Mouse (Mus musculus): ENCODE results near the gene Ckap2l. TPM values are rescaled to one million over a fixed set of nuclear protein-coding genes. Genes with fewer than 3 reads are reported as not detected.

Gene Ckap2l
- polyA plus RNA-seq (2012; rRNA removed), result 10.2 and 11.6 TPM in 2 replicates

- H3K27ac ChIP-seq (ENCODE audit: control insufficient read depth, insufficient read depth, low read depth, low read length), result peak within 1 kb of the TSS; percentile 99
- H3K4me3 ChIP-seq (ENCODE audit: control insufficient read depth, low read depth, low read length), result peak within 1 kb of the TSS; percentile 99
- TF ChIP-seq POLR2A (IDR thresholded peaks at IDR 0.05; ENCODE audit: control insufficient read depth, low read depth, low read length) (peak; percentile 85), CTCF (IDR thresholded peaks at IDR 0.05; ENCODE audit: control insufficient read depth, insufficient read depth, insufficient replicate concordance, low read depth, low read length) (no peak)
- peaks cover 3% of the 10 kb centered on the region for H3K4me1 ChIP-seq (ENCODE audit: control insufficient read depth, insufficient read depth, low read length)
- H3K36me3 ChIP-seq (ENCODE audit: control insufficient read depth, insufficient read depth, low read length), result no peaks in the 10 kb centered on the region; the same call in 1 of the 2 replicates
- H3K27me3 ChIP-seq (ENCODE audit: control insufficient read depth, insufficient read depth, low read length), result no peaks in the 10 kb centered on the region
These were observed at the start of gene Ckap2l for GRCm38 (mm10) chr2:129296671-129297588. TSS of gene Ckap2l (minus strand) at chr2:129297212.

- no peak overlapping the region for H3K27ac ChIP-seq (ENCODE audit: control insufficient read depth, insufficient read depth, low read depth, low read length)
These were observed 41.2 kb upstream of the Ckap2l start for GRCm38 (mm10) chr2:129338138-129338621.

GRCm38 (mm10) chr2:129333471-129333870 lies 36.5 kb upstream of the Ckap2l start:
- TF ChIP-seq CTCF (IDR thresholded peaks at IDR 0.05; ENCODE audit: control insufficient read depth, insufficient read depth, insufficient replicate concordance, low read depth, low read length) (no peak), POLR2A (IDR thresholded peaks at IDR 0.05; ENCODE audit: control insufficient read depth, low read depth, low read length) (no peak)
- no peaks in the 10 kb centered on the region; the same call in 1 of the 2 replicates for H3K36me3 ChIP-seq (ENCODE audit: control insufficient read depth, insufficient read depth, low read length)
- H3K4me1 ChIP-seq (ENCODE audit: control insufficient read depth, insufficient read depth, low read length), result peaks cover 3% of the 10 kb centered on the region
- H3K27ac ChIP-seq (ENCODE audit: control insufficient read depth, insufficient read depth, low read depth, low read length), result no peak overlapping the region
- no peaks in the 10 kb centered on the region for H3K27me3 ChIP-seq (ENCODE audit: control insufficient read depth, insufficient read depth, low read length)
- H3K4me3 ChIP-seq (ENCODE audit: control insufficient read depth, low read depth, low read length), result no peak overlapping the region

More at GRCm38 (mm10) chr2:129338138-129338621, 41.2 kb upstream of the Ckap2l start:
- no peak overlapping the region for H3K4me3 ChIP-seq (ENCODE audit: control insufficient read depth, low read depth, low read length)
- H3K36me3 ChIP-seq (ENCODE audit: control insufficient read depth, insufficient read depth, low read length), result no peaks in the 10 kb centered on the region
- no peaks in the 10 kb centered on the region for H3K27me3 ChIP-seq (ENCODE audit: control insufficient read depth, insufficient read depth, low read length)
- TF ChIP-seq CTCF (IDR thresholded peaks at IDR 0.05; ENCODE audit: control insufficient read depth, insufficient read depth, insufficient replicate concordance, low read depth, low read length) (no peak), POLR2A (IDR thresholded peaks at IDR 0.05; ENCODE audit: control insufficient read depth, low read depth, low read length) (no peak)
- H3K4me1 ChIP-seq (ENCODE audit: control insufficient read depth, insufficient read depth, low read length), result no peaks in the 10 kb centered on the region

DNA sequence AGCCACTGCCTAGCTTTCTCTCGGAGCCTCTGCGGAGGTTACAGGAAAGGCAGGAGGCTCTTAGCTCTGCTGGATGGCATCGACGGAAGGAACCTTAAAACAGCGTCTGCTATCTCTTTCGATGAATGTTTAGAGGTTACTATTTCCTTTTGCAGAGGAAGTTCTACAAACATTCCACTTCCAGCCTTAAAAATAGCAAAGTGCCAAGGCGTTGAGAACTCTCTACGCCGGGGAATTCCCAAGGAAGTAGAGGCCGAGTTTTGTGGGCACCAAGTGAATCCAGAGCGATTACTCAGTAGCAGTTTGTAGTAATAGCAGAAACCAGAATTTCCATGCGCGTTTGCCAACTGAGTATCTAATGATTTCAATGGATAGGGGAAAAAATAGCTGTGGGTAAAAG lies 33.5 kb upstream of the Ckap2l start:
- Histone ChIP-seq H3K27ac (ENCODE audit: control insufficient read depth, insufficient read depth, low read depth, low read length) (no peak overlapping the region), H3K36me3 (ENCODE audit: control insufficient read depth, insufficient read depth, low read length) (no peaks in the 10 kb centered on the region; the same call in 1 of the 2 replicates), H3K4me3 (ENCODE audit: control insufficient read depth, low read depth, low read length) (no peak overlapping the region), H3K27me3 (ENCODE audit: control insufficient read depth, insufficient read depth, low read length) (no peaks in the 10 kb centered on the region), H3K4me1 (ENCODE audit: control insufficient read depth, insufficient read depth, low read length) (peaks cover 3% of the 10 kb centered on the region)
- TF ChIP-seq CTCF (IDR thresholded peaks at IDR 0.05; ENCODE audit: control insufficient read depth, insufficient read depth, insufficient replicate concordance, low read depth, low read length), result no peak
- no peak for TF ChIP-seq POLR2A (IDR thresholded peaks at IDR 0.05; ENCODE audit: control insufficient read depth, low read depth, low read length)

GRCm38 (mm10) chr2:129330024-129330423 lies 33.0 kb upstream of the Ckap2l start:
- no peaks in the 10 kb centered on the region for H3K27me3 ChIP-seq (ENCODE audit: control insufficient read depth, insufficient read depth, low read length)
- H3K27ac ChIP-seq (ENCODE audit: control insufficient read depth, insufficient read depth, low read depth, low read length), result no peak overlapping the region
- TF ChIP-seq CTCF (IDR thresholded peaks at IDR 0.05; ENCODE audit: control insufficient read depth, insufficient read depth, insufficient replicate concordance, low read depth, low read length) (no peak), POLR2A (IDR thresholded peaks at IDR 0.05; ENCODE audit: control insufficient read depth, low read depth, low read length) (no peak)

GRCm38 (mm10) chr2:129328238-129328637 lies 31.2 kb upstream of the Ckap2l start:
- H3K27me3 ChIP-seq (ENCODE audit: control insufficient read depth, insufficient read depth, low read length), result no peaks in the 10 kb centered on the region
- no peak overlapping the region for H3K27ac ChIP-seq (ENCODE audit: control insufficient read depth, insufficient read depth, low read depth, low read length)
- H3K36me3 ChIP-seq (ENCODE audit: control insufficient read depth, insufficient read depth, low read length), result no peaks in the 10 kb centered on the region; the same call in 1 of the 2 replicates
- no peak for TF ChIP-seq CTCF (IDR thresholded peaks at IDR 0.05; ENCODE audit: control insufficient read depth, insufficient read depth, insufficient replicate concordance, low read depth, low read length)
- no peak for TF ChIP-seq POLR2A (IDR thresholded peaks at IDR 0.05; ENCODE audit: control insufficient read depth, low read depth, low read length)
- peaks cover 3% of the 10 kb centered on the region for H3K4me1 ChIP-seq (ENCODE audit: control insufficient read depth, insufficient read depth, low read length)
- H3K4me3 ChIP-seq (ENCODE audit: control insufficient read depth, low read depth, low read length), result no peak overlapping the region

More at GRCm38 (mm10) chr2:129330024-129330423, 33.0 kb upstream of the Ckap2l start:
- H3K4me1 ChIP-seq (ENCODE audit: control insufficient read depth, insufficient read depth, low read length), result peaks cover 3% of the 10 kb centered on the region
- H3K36me3 ChIP-seq (ENCODE audit: control insufficient read depth, insufficient read depth, low read length), result no peaks in the 10 kb centered on the region; the same call in 1 of the 2 replicates
- H3K4me3 ChIP-seq (ENCODE audit: control insufficient read depth, low read depth, low read length), result no peak overlapping the region

GRCm38 (mm10) chr2:129324216-129324615 lies 27.2 kb upstream of the Ckap2l start:
- no peak overlapping the region for H3K4me3 ChIP-seq (ENCODE audit: control insufficient read depth, low read depth, low read length)
- no peaks in the 10 kb centered on the region for H3K27me3 ChIP-seq (ENCODE audit: control insufficient read depth, insufficient read depth, low read length)
- TF ChIP-seq POLR2A (IDR thresholded peaks at IDR 0.05; ENCODE audit: control insufficient read depth, low read depth, low read length) (no peak), CTCF (IDR thresholded peaks at IDR 0.05; ENCODE audit: control insufficient read depth, insufficient read depth, insufficient replicate concordance, low read depth, low read length) (no peak)

More at GRCm38 (mm10) chr2:129324216-129324615, 27.2 kb upstream of the Ckap2l start:
- Histone ChIP-seq H3K36me3 (ENCODE audit: control insufficient read depth, insufficient read depth, low read length) (no peaks in the 10 kb centered on the region; the same call in 1 of the 2 replicates), H3K4me1 (ENCODE audit: control insufficient read depth, insufficient read depth, low read length) (no peaks in the 10 kb centered on the region), H3K27ac (ENCODE audit: control insufficient read depth, insufficient read depth, low read depth, low read length) (no peak overlapping the region)
